Mouse (Mus musculus): ENCODE measurements at regions not wholly inside any gene's neighbourhood (a gene's known extent, or its start where the extent isn't known, plus 50 kb on each side); places are given as distances from the start of the nearest gene placed in this dataset.
A peak's percentile ranks its signal among the peaks of the same experiment; 100 is the strongest.

GRCm38 (mm10) chr8:15323421-15323820 is 277.5 kb upstream of the BB014433 start:
- ATAC-seq (no peak), DNase-seq (ENCODE audit: low spot score) (no peak)
- no peak overlapping the region for H3K4me2 ChIP-seq (ENCODE audit: low read length)
- no peaks in the 10 kb centered on the region for H3K9me3 ChIP-seq (replicated peaks; ENCODE audit: control insufficient read depth, low read length)
- 89% methylated on average over 4 of the region's 4 CpGs for WGBS
- no peak overlapping the region for H3K4me3 ChIP-seq (ENCODE audit: low read depth, low read length)
- no peaks in the 10 kb centered on the region for H3K4me1 ChIP-seq (ENCODE audit: control insufficient read depth, insufficient read depth, low read length)
- no peaks in the 10 kb centered on the region for H3K36me3 ChIP-seq (ENCODE audit: control insufficient read depth, insufficient read depth, low read length)
- no peaks in the 10 kb centered on the region for H3K27me3 ChIP-seq (replicated peaks; ENCODE audit: control insufficient read depth, insufficient read depth, low read length)
- no peak overlapping the region for H3K27ac ChIP-seq (ENCODE audit: low read depth, low read length)
- H3K9ac ChIP-seq (ENCODE audit: low read length), result no peak overlapping the region

DNA sequence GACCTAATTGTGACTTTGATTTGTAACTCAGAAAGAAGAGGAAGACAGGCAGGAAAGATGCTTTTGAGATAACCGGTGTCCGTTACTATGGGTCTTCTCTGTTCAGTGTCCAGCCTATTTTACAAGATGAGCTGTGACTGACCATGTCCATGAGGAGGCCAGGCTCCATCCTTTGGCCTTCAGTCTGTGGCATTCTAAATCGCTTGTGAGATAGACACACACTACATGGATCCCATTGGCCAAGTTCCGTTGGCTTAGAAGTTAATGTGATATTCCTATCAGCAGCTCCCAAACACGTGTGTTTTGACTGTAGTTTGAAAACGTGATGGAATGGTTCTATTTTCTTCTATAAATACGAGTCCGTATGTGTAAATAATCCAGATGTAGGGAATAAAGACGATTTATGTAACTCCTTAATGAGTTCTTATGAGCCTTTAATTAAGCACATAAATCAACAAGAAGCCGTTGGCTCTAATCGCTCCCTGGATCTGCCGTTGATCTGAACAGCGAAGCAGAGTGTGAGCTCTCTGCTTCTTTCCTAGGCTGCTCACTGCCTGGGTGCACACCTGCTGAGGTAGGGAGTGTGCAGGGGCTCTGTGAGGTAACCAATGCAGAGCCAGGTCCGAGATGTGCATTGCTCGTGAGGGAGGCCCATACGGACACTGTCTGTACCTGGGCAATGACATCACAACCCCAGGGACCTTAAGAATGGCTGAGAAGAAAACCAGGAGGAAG is 272.4 kb upstream of the BB014433 start:
- 86% methylated on average over 16 of the region's 16 CpGs for WGBS
- H3K36me3 ChIP-seq (ENCODE audit: control insufficient read depth, insufficient read depth, low read length), result no peaks in the 10 kb centered on the region
- no peak overlapping the region for H3K27ac ChIP-seq (ENCODE audit: low read depth, low read length)
- no peaks in the 10 kb centered on the region for H3K9me3 ChIP-seq (replicated peaks; ENCODE audit: control insufficient read depth, low read length)
- no peak overlapping the region for H3K9ac ChIP-seq (ENCODE audit: low read length)
- no peak overlapping the region for H3K4me3 ChIP-seq (ENCODE audit: low read depth, low read length)
- no peaks in the 10 kb centered on the region for H3K27me3 ChIP-seq (replicated peaks; ENCODE audit: control insufficient read depth, insufficient read depth, low read length)
- H3K4me2 ChIP-seq (ENCODE audit: low read length), result no peak overlapping the region
- ATAC-seq, result no peak
- DNase-seq (ENCODE audit: low spot score), result no peak
- no peaks in the 10 kb centered on the region for H3K4me1 ChIP-seq (ENCODE audit: control insufficient read depth, insufficient read depth, low read length)

DNA sequence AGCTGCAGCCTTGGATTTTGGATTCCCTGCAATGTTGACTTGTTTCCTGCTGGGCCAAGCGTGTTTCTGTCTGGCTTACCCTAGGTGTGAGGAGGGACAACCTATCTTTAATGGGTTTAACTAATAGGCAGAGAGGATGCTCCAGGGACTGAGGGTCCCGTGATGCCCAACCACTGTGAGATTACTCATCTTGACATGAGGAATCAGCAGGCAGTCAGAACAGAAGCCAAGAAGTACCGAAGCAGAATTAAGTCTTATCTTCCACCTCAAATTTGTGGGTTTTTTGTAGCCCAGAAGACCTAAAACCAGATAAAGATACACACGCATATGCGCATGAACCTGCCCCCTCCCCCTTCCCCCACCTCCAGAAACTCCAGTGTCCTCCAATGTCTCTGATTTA is 267.6 kb upstream of the BB014433 start:
- H3K27me3 ChIP-seq (replicated peaks; ENCODE audit: control insufficient read depth, insufficient read depth, low read length), result no peaks in the 10 kb centered on the region
- H3K4me3 ChIP-seq (ENCODE audit: low read depth, low read length), result no peak overlapping the region
- H3K4me2 ChIP-seq (ENCODE audit: low read length), result no peak overlapping the region
- WGBS, result 89% methylated on average over 5 of the region's 5 CpGs
- no peaks in the 10 kb centered on the region for H3K4me1 ChIP-seq (ENCODE audit: control insufficient read depth, insufficient read depth, low read length)
- ATAC-seq (no peak), DNase-seq (ENCODE audit: low spot score) (no peak)
- no peaks in the 10 kb centered on the region for H3K36me3 ChIP-seq (ENCODE audit: control insufficient read depth, insufficient read depth, low read length)
- H3K27ac ChIP-seq (ENCODE audit: low read depth, low read length), result no peak overlapping the region
- H3K9ac ChIP-seq (ENCODE audit: low read length), result no peak overlapping the region
- no peaks in the 10 kb centered on the region for H3K9me3 ChIP-seq (replicated peaks; ENCODE audit: control insufficient read depth, low read length)

- Histone ChIP-seq H3K27me3 (replicated peaks; ENCODE audit: control insufficient read depth, insufficient read depth, low read length) (no peaks in the 10 kb centered on the region), H3K9me3 (replicated peaks; ENCODE audit: control insufficient read depth, low read length) (no peaks in the 10 kb centered on the region), H3K27ac (ENCODE audit: low read depth, low read length) (no peak overlapping the region), H3K4me2 (ENCODE audit: low read length) (no peak overlapping the region), H3K9ac (ENCODE audit: low read length) (no peak overlapping the region), H3K4me3 (ENCODE audit: low read depth, low read length) (no peak overlapping the region), H3K4me1 (ENCODE audit: control insufficient read depth, insufficient read depth, low read length) (no peaks in the 10 kb centered on the region), H3K36me3 (ENCODE audit: control insufficient read depth, insufficient read depth, low read length) (no peaks in the 10 kb centered on the region)
- peak; percentile 67 for ATAC-seq
- peak; percentile 62 for DNase-seq (ENCODE audit: low spot score)
- 45% methylated on average over 4 of the region's 4 CpGs for WGBS
Measured at GRCm38 (mm10) chr8:15311509-15311908, 265.6 kb upstream of the BB014433 start.

DNA sequence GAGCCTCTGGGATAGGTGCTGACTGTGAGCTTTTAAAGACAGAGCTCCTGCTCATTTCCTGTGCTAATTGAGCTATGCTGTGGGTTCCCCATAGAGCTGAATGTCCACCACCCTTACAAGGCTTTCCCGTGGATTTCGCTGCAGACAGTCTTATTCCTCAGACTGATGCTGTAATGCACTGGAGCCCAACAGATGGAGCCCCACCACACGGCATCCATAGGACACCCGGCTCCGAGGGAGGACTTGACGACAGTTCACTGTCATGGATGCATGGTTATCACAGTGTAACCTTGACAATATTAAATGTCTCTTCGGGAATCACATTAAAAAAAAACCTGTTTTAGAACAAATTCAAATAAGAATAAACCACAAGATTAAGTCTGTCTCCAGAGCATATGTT is 265.2 kb upstream of the BB014433 start:
- no peak overlapping the region for H3K9ac ChIP-seq (ENCODE audit: low read length)
- H3K27ac ChIP-seq (ENCODE audit: low read depth, low read length), result no peak overlapping the region
- no peaks in the 10 kb centered on the region for H3K27me3 ChIP-seq (replicated peaks; ENCODE audit: control insufficient read depth, insufficient read depth, low read length)
- no peaks in the 10 kb centered on the region for H3K36me3 ChIP-seq (ENCODE audit: control insufficient read depth, insufficient read depth, low read length)
- H3K4me3 ChIP-seq (ENCODE audit: low read depth, low read length), result no peak overlapping the region
- H3K9me3 ChIP-seq (replicated peaks; ENCODE audit: control insufficient read depth, low read length), result no peaks in the 10 kb centered on the region
- peak; percentile 8 for DNase-seq (ENCODE audit: low spot score)
- no peak overlapping the region for H3K4me2 ChIP-seq (ENCODE audit: low read length)
- ATAC-seq, result no peak
- WGBS, result 88% methylated on average over 7 of the region's 7 CpGs
- no peaks in the 10 kb centered on the region for H3K4me1 ChIP-seq (ENCODE audit: control insufficient read depth, insufficient read depth, low read length)

- Histone ChIP-seq H3K4me3 (ENCODE audit: low read depth, low read length) (no peak overlapping the region), H3K9ac (ENCODE audit: low read length) (no peak overlapping the region), H3K27ac (ENCODE audit: low read depth, low read length) (no peak overlapping the region), H3K4me1 (ENCODE audit: control insufficient read depth, insufficient read depth, low read length) (no peaks in the 10 kb centered on the region), H3K27me3 (replicated peaks; ENCODE audit: control insufficient read depth, insufficient read depth, low read length) (no peaks in the 10 kb centered on the region), H3K36me3 (ENCODE audit: control insufficient read depth, insufficient read depth, low read length) (no peaks in the 10 kb centered on the region), H3K4me2 (ENCODE audit: low read length) (no peak overlapping the region), H3K9me3 (replicated peaks; ENCODE audit: control insufficient read depth, low read length) (no peaks in the 10 kb centered on the region)
- ATAC-seq (no peak), DNase-seq (ENCODE audit: low spot score) (no peak)
- WGBS, result 78% methylated on average over 2 of the region's 2 CpGs
Measured at GRCm38 (mm10) chr8:15304143-15304677, 258.3 kb upstream of the BB014433 start.

DNA sequence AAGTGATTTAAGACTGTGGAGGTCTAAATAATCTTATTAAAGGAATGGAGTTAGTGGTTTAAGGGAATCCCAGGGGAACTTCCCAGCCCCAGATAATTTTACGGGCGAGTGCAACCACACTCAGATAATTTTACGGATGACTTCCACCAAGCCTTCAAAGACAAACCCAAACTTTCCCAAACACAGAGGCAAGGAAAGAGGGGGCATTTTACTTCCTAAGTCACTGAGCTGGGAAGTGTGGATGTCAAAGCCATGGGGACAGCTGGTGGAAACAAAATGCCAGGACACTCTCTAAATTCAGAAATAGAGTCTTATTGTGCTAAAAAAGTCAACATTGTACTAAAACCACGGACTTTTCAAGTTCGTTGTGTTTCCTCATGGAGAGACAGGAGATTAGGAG is 227.9 kb upstream of the BB014433 start:
- Histone ChIP-seq H3K27ac (ENCODE audit: low read depth, low read length) (no peak overlapping the region), H3K36me3 (ENCODE audit: control insufficient read depth, insufficient read depth, low read length) (no peaks in the 10 kb centered on the region), H3K4me2 (ENCODE audit: low read length) (no peak overlapping the region), H3K27me3 (replicated peaks; ENCODE audit: control insufficient read depth, insufficient read depth, low read length) (no peaks in the 10 kb centered on the region), H3K9ac (ENCODE audit: low read length) (no peak overlapping the region), H3K4me3 (ENCODE audit: low read depth, low read length) (no peak overlapping the region), H3K4me1 (ENCODE audit: control insufficient read depth, insufficient read depth, low read length) (peaks cover 3% of the 10 kb centered on the region; the same call in 1 of the 2 replicates), H3K9me3 (replicated peaks; ENCODE audit: control insufficient read depth, low read length) (no peaks in the 10 kb centered on the region)
- no peak for DNase-seq (ENCODE audit: low spot score)
- 23% methylated on average over 5 of the region's 5 CpGs for WGBS
- no peak for ATAC-seq

DNA sequence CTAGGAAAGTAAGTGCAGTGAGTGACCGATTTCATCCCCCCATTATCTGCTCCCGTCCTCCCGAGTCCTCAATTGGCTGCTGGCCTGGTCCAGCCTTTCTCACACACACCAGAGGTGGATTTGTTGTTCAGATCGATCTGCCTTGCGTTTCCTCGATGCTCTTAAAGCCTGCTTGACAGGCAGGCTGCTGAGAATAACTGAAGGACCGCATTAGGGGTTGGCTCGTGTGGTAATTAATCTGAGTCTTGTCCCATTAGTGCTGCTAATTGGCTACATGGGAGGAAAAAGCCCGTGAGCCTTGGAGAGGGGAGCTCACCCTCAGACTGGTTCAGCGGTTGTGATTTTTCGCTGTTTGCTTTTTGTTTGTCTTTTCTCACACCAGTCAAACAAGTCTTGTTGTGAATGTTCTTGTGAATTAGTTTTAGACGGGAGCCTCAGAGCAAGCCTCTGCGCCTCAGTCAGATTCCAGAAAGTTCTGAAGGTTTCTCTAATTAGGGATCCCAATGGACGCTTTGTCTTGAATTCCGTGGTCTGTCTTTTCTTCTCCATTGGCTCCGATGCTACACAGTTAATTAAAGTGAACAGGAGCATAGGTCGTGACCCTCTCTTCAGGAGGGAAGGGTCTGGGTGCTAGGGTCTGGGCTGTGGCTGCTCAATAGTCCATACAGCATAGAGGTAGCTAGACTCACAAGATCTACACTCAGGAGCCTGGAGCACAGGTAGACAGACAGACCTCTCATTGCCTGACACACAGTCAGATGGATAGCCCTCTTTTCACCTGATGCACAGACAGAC is 226.1 kb upstream of the BB014433 start:
- peak; percentile 80 for ATAC-seq

DNA sequence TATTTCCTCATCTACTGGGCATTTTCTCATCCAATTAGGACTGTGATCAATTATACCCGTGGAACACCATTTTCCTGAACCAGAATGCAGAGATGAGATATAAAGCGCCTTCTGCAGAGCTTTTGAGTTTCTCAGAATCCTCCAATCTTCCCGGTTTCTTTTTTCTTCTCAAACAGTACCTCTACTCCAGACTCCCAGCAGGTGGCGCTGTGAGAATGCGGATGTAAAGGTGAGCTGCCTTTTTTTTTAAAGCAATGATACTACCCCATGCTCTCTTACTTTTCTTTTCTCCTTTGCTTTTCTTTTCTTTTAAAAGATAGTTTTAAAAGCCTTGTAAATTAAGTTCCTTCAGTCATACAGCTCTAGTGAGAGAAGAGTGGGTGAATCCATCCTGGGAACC is 224.4 kb upstream of the BB014433 start:
- peak; percentile 89 for DNase-seq (ENCODE audit: low spot score)
- 5% methylated on average over 5 of the region's 5 CpGs for WGBS
- H3K4me2 ChIP-seq (ENCODE audit: low read length), result no peak overlapping the region
- H3K9me3 ChIP-seq (replicated peaks; ENCODE audit: control insufficient read depth, low read length), result no peaks in the 10 kb centered on the region
- H3K36me3 ChIP-seq (ENCODE audit: control insufficient read depth, insufficient read depth, low read length), result no peaks in the 10 kb centered on the region
- no peak overlapping the region for H3K27ac ChIP-seq (ENCODE audit: low read depth, low read length)
- no peaks in the 10 kb centered on the region for H3K27me3 ChIP-seq (replicated peaks; ENCODE audit: control insufficient read depth, insufficient read depth, low read length)
- peak; percentile 42; the same call in 1 of the 2 replicates for ATAC-seq
- H3K9ac ChIP-seq (ENCODE audit: low read length), result no peak overlapping the region
- no peak overlapping the region for H3K4me3 ChIP-seq (ENCODE audit: low read depth, low read length)
- peaks cover 3% of the 10 kb centered on the region; the same call in 1 of the 2 replicates for H3K4me1 ChIP-seq (ENCODE audit: control insufficient read depth, insufficient read depth, low read length)

More for the DNA sequence above, 226.1 kb upstream of the BB014433 start:
- H3K4me1 ChIP-seq (ENCODE audit: control insufficient read depth, insufficient read depth, low read length), result peaks cover 3% of the 10 kb centered on the region; the same call in 1 of the 2 replicates
- H3K9ac ChIP-seq (ENCODE audit: low read length), result no peak overlapping the region
- no peak overlapping the region for H3K4me3 ChIP-seq (ENCODE audit: low read depth, low read length)
- 4% methylated on average over 17 of the region's 17 CpGs for WGBS
- H3K36me3 ChIP-seq (ENCODE audit: control insufficient read depth, insufficient read depth, low read length), result no peaks in the 10 kb centered on the region
- 0 out of 2 replicates have a peak overlapping the region, but pooled peaks have one; percentile 12 for H3K4me2 ChIP-seq (ENCODE audit: low read length)
- no peaks in the 10 kb centered on the region for H3K9me3 ChIP-seq (replicated peaks; ENCODE audit: control insufficient read depth, low read length)
- peak; percentile 81 for DNase-seq (ENCODE audit: low spot score)
- H3K27me3 ChIP-seq (replicated peaks; ENCODE audit: control insufficient read depth, insufficient read depth, low read length), result no peaks in the 10 kb centered on the region
- no peak overlapping the region for H3K27ac ChIP-seq (ENCODE audit: low read depth, low read length)

Measured in forebrain, embryonic 14.5 days (tissue).